Mouse (Mus musculus): ENCODE data around the gene Ptprd. TPM values are rescaled to one million over a fixed set of nuclear protein-coding genes. Genes with fewer than 3 reads are reported as not detected.

Ptprd gene
- polyA plus RNA-seq, 1 experiment from 2014 or later = 4.0 TPM

DNA sequence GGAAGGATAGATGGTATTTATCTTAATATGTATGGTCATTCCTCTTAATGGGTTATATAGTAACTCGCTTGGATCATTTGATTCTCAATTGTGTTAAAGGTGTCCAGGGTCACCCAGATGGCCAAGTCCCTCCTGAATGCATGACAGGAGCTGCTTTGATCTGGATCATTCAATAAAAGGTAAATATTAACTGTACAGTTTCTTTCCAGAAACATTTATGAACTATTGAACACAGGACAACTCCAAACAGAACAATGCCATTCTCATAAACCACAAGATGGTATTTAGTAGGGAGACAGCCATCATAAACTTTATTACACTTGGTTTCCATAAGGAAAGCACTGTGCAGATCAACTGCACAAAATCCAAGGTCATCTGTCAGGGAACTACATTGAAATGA lies 2056.0 kb downstream of the Ptprd start:
- Histone ChIP-seq H3K36me3 (no peaks in the 10 kb centered on the region), H3K4me2 (no peak overlapping the region), H3K9me3 (replicated peaks) (no peaks in the 10 kb centered on the region), H3K27ac (no peak overlapping the region), H3K4me3 (no peak overlapping the region), H3K9ac (no peak overlapping the region), H3K27me3 (replicated peaks) (no peaks in the 10 kb centered on the region), H3K4me1 (no peaks in the 10 kb centered on the region)
- ATAC-seq = no peak
- WGBS (ENCODE audit: insufficient replicate concordance) = 62% methylated on average over 1 of the region's 1 CpGs

DNA sequence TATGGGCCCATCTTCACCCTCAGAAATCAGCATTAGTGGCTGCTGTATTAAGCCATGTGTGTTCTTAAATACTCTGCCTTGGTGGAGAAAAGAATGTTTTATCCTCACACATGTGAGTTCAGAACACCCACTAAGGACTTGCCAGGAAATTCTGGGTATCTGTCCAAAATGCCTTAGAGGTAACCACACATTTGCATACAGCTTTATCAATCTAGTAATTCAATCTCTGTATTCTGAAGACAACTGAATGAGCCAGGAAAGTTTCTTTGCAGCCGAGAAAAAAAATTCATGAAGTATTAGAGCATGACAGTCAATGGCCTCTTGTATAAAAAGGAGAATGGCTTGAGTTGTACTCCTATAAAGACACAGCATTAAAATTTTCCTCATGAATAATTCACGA lies 2057.6 kb downstream of the Ptprd start:
- Histone ChIP-seq H3K36me3 (no peaks in the 10 kb centered on the region), H3K9ac (no peak overlapping the region), H3K4me3 (no peak overlapping the region), H3K4me2 (no peak overlapping the region), H3K27ac (no peak overlapping the region), H3K4me1 (no peaks in the 10 kb centered on the region), H3K9me3 (replicated peaks) (no peaks in the 10 kb centered on the region), H3K27me3 (replicated peaks) (no peaks in the 10 kb centered on the region)
- ATAC-seq = no peak
- 56% methylated on average over 2 of the region's 2 CpGs for WGBS (ENCODE audit: insufficient replicate concordance)

- Histone ChIP-seq H3K4me3 (no peak overlapping the region), H3K9me3 (replicated peaks) (no peaks in the 10 kb centered on the region), H3K36me3 (no peaks in the 10 kb centered on the region), H3K27me3 (replicated peaks) (no peaks in the 10 kb centered on the region), H3K4me2 (no peak overlapping the region), H3K27ac (no peak overlapping the region), H3K4me1 (no peaks in the 10 kb centered on the region), H3K9ac (no peak overlapping the region)
- ATAC-seq = no peak
- WGBS (ENCODE audit: insufficient replicate concordance) = 76% methylated on average over 4 of the region's 4 CpGs
Observed at GRCm38 (mm10) chr4:76144925-76145324, 2066.8 kb downstream of the Ptprd start.

DNA sequence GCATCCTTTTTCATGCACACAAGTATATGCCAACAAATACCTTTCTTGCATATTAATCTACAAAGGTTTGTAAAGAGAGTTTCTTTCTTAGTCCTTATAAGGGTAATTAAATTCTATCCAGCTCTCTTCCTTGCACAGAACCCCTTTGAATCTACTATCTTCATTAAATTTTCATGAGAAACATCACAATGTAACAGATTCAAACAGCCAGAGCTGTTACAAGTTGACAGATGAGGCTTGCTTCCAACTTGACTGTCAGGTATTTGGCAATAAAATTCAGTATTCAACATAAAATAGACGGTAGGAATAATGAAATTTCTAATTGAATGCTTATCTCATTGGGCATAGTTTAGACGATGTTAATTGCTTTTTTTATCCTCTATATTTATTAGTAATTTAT lies 2067.4 kb downstream of the Ptprd start:
- H3K4me2 ChIP-seq = no peak overlapping the region

GRCm38 (mm10) chr4:76137901-76138300 lies 2073.9 kb downstream of the Ptprd start:
- H3K4me1 ChIP-seq = no peaks in the 10 kb centered on the region
- no peak for ATAC-seq

More for the DNA sequence above, 2067.4 kb downstream of the Ptprd start:
- WGBS (ENCODE audit: insufficient replicate concordance) = 54% methylated on average over 2 of the region's 2 CpGs
- Histone ChIP-seq H3K9ac (no peak overlapping the region), H3K4me3 (no peak overlapping the region), H3K27ac (no peak overlapping the region), H3K4me1 (no peaks in the 10 kb centered on the region), H3K27me3 (replicated peaks) (no peaks in the 10 kb centered on the region), H3K9me3 (replicated peaks) (no peaks in the 10 kb centered on the region), H3K36me3 (no peaks in the 10 kb centered on the region)
- ATAC-seq = no peak

DNA sequence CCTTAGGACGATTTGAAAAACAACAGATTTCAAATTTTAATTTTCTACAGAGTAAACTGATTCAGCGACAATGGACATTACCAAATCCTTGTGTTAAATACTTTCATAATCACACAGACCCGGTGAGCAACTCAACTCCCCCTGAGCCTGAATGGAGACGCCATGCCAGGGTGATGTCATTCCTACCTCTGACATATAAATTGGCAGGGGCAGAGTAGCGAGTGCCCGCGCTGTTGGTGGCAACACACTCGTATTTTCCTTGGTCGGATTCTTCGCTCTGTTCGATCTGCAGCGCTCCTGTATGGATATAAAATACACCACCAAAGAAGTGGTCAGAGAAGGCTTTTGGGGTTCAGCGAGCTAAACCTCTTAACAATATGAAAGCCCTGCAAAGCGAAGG lies 2075.1 kb downstream of the Ptprd start:
- ATAC-seq = no peak
- H3K27me3 ChIP-seq (replicated peaks) = no peaks in the 10 kb centered on the region
- no peak overlapping the region for H3K4me3 ChIP-seq
- no peaks in the 10 kb centered on the region for H3K9me3 ChIP-seq (replicated peaks)
- no peaks in the 10 kb centered on the region for H3K4me1 ChIP-seq
- no peak overlapping the region for H3K4me2 ChIP-seq
- WGBS (ENCODE audit: insufficient replicate concordance) = 79% methylated on average over 14 of the region's 14 CpGs
- H3K9ac ChIP-seq = no peak overlapping the region
- H3K36me3 ChIP-seq = no peaks in the 10 kb centered on the region
- no peak overlapping the region for H3K27ac ChIP-seq

More at GRCm38 (mm10) chr4:76137901-76138300, 2073.9 kb downstream of the Ptprd start:
- H3K36me3 ChIP-seq = no peaks in the 10 kb centered on the region
- no peaks in the 10 kb centered on the region for H3K9me3 ChIP-seq (replicated peaks)
- H3K27ac ChIP-seq = no peak overlapping the region
- no peak overlapping the region for H3K4me2 ChIP-seq
- H3K4me3 ChIP-seq = no peak overlapping the region
- H3K9ac ChIP-seq = no peak overlapping the region
- no peaks in the 10 kb centered on the region for H3K27me3 ChIP-seq (replicated peaks)
- WGBS (ENCODE audit: insufficient replicate concordance) = 67% methylated on average over 3 of the region's 3 CpGs

DNA sequence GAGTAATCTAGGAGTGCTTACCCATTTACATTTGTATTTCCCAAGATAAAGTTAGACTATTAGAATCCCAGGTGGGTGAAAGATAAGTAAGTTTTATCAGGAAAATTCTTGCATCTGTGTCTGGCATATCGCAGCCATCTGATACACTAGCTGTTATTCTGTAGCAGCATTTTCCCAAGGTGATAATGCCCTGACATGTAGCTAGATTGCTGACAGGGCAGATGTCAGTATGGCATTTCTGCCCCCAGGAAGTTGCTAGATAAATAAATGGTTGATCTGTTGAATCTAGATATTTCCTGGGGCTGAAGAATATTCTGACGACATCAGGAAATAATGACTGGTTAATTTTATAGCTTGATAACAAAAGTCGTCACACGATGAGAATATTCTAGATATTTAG lies 2119.9 kb downstream of the Ptprd start:
- Histone ChIP-seq H3K27ac (no peak overlapping the region), H3K9me3 (replicated peaks) (no peaks in the 10 kb centered on the region), H3K4me2 (no peak overlapping the region), H3K4me1 (no peaks in the 10 kb centered on the region), H3K27me3 (replicated peaks) (no peaks in the 10 kb centered on the region), H3K36me3 (no peaks in the 10 kb centered on the region), H3K4me3 (no peak overlapping the region), H3K9ac (no peak overlapping the region)
- no peak for ATAC-seq
- WGBS (ENCODE audit: insufficient replicate concordance) = 73% methylated on average over 4 of the region's 4 CpGs

GRCm38 (mm10) chr4:76089866-76090265 lies 2121.9 kb downstream of the Ptprd start:
- Histone ChIP-seq H3K4me2 (no peak overlapping the region), H3K27me3 (replicated peaks) (no peaks in the 10 kb centered on the region), H3K4me1 (no peaks in the 10 kb centered on the region), H3K36me3 (no peaks in the 10 kb centered on the region), H3K27ac (no peak overlapping the region), H3K9ac (no peak overlapping the region), H3K4me3 (no peak overlapping the region), H3K9me3 (replicated peaks) (no peaks in the 10 kb centered on the region)
- ATAC-seq = no peak

DNA sequence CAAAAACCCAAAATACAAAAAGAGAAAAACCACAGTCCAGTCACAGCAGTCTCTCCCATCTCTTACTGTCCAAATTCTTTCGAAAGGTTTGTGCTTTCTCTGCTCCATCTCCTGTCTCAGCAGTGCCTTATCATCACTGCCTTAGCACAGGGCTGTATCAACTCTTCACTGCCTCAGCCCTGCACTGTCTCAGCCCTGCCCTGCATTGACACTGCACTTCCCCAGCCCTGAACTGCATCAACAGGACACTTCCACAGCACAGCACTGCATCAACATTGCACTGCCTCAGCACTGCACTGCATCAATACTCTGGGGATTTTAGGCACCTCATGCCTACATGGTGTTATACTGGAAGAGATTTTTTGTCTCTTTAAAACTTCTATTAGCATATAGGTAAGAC lies 2135.7 kb downstream of the Ptprd start:
- Histone ChIP-seq H3K36me3 (no peaks in the 10 kb centered on the region), H3K4me2 (no peak overlapping the region), H3K27ac (no peak overlapping the region), H3K4me3 (no peak overlapping the region), H3K9me3 (replicated peaks) (no peaks in the 10 kb centered on the region), H3K9ac (no peak overlapping the region), H3K4me1 (no peaks in the 10 kb centered on the region), H3K27me3 (replicated peaks) (no peaks in the 10 kb centered on the region)
- ATAC-seq = peak; percentile 79
- 72% methylated on average over 1 of the region's 1 CpGs for WGBS (ENCODE audit: insufficient replicate concordance)

DNA sequence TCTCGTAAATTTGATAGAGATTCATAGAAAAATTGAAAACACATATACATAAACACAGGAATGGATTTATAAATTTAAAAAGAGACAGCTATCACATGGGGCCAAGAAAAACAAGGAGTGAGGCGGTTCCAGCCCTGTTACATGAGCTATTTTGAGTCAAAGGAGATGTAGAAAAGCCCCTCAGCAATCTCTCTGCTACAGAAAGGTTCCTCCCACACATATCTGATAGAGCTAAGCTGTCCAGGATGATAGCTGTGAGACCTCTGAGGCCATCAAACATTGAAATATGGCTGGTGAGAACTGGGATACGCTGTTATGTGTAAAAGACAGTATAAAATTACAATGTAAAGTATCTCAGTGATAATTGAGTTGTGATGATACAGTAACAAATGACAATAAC lies 2138.5 kb downstream of the Ptprd start:
- peak; percentile 84 for ATAC-seq
- Histone ChIP-seq H3K27ac (no peak overlapping the region), H3K9me3 (replicated peaks) (no peaks in the 10 kb centered on the region), H3K27me3 (replicated peaks) (no peaks in the 10 kb centered on the region), H3K9ac (no peak overlapping the region), H3K4me1 (no peaks in the 10 kb centered on the region), H3K36me3 (no peaks in the 10 kb centered on the region), H3K4me2 (no peak overlapping the region), H3K4me3 (no peak overlapping the region)
- 50% methylated on average over 3 of the region's 3 CpGs for WGBS (ENCODE audit: insufficient replicate concordance)

DNA sequence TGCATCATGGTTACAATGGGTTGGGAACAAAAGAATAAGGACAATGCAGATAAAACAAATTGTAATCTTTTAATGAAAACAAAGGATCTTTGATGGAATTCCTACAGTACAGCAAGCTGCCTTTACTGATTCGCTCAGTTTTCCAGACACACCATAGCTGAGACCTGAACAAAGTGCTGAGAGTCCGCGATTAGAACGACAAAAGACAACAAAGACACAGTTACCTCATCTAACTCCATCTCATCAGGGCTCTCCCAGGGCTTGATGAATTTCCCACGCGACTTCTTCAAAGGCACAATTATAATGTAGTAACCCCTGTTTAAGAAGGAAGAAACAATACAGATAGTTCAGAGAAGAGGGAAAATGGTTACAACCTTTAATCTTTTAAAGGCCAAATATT lies 2140.0 kb downstream of the Ptprd start:
- H3K9me3 ChIP-seq (replicated peaks) = no peaks in the 10 kb centered on the region
- no peaks in the 10 kb centered on the region for H3K36me3 ChIP-seq
- H3K27me3 ChIP-seq (replicated peaks) = no peaks in the 10 kb centered on the region
- whole genome bisulfite sequencing (ENCODE audit: insufficient replicate concordance) = 79% methylated on average over 6 of the region's 6 CpGs
- no peak overlapping the region for H3K9ac ChIP-seq
- no peak overlapping the region for H3K4me2 ChIP-seq
- H3K4me1 ChIP-seq = no peaks in the 10 kb centered on the region
- H3K4me3 ChIP-seq = no peak overlapping the region
- ATAC-seq = no peak
- H3K27ac ChIP-seq = no peak overlapping the region

GRCm38 (mm10) chr4:76056836-76057235 lies 2154.9 kb downstream of the Ptprd start:
- ATAC-seq = no peak
- Histone ChIP-seq H3K4me2 (no peak overlapping the region), H3K4me3 (no peak overlapping the region), H3K27ac (no peak overlapping the region), H3K9ac (no peak overlapping the region), H3K4me1 (no peaks in the 10 kb centered on the region), H3K27me3 (replicated peaks) (no peaks in the 10 kb centered on the region), H3K9me3 (replicated peaks) (no peaks in the 10 kb centered on the region), H3K36me3 (no peaks in the 10 kb centered on the region)
- 65% methylated on average over 2 of the region's 2 CpGs for WGBS (ENCODE audit: insufficient replicate concordance)

- Histone ChIP-seq H3K4me1 (no peaks in the 10 kb centered on the region), H3K27me3 (replicated peaks) (no peaks in the 10 kb centered on the region), H3K36me3 (no peaks in the 10 kb centered on the region), H3K4me2 (no peak overlapping the region), H3K27ac (no peak overlapping the region), H3K9ac (no peak overlapping the region), H3K9me3 (replicated peaks) (no peaks in the 10 kb centered on the region), H3K4me3 (no peak overlapping the region)
- WGBS (ENCODE audit: insufficient replicate concordance) = 39% methylated on average over 2 of the region's 2 CpGs
- ATAC-seq = no peak
Observed at GRCm38 (mm10) chr4:76045650-76046049, 2166.1 kb downstream of the Ptprd start.
